Mouse (Mus musculus): ENCODE results near the gene Paqr5. TPM values are rescaled to one million over a fixed set of nuclear protein-coding genes. Genes with fewer than 3 reads are reported as not detected.
A peak's percentile ranks its signal among the peaks of the same experiment; 100 is the strongest.

Paqr5 gene
- polyA plus RNA-seq, 1 experiment = 3.3 TPM

GRCm38 (mm10) chr9:61917436-61917835 lies 109.2 kb downstream of the Paqr5 start:
- Histone ChIP-seq H3K4me3 (ENCODE audit: low read depth, low read length) (no peak overlapping the region), H3K36me3 (ENCODE audit: control insufficient read depth, insufficient read depth, low read length) (peaks cover 25% of the 10 kb centered on the region), H3K27me3 (ENCODE audit: control insufficient read depth, insufficient read depth, low read length) (no peaks in the 10 kb centered on the region), H3K4me1 (ENCODE audit: control insufficient read depth, insufficient read depth, insufficient read length, low read length) (peaks cover 2% of the 10 kb centered on the region; the same call in 1 of the 2 replicates), H3K27ac (ENCODE audit: insufficient read depth, low read depth, low read length) (no peak overlapping the region)
- WGBS = 86% methylated on average over 6 of the region's 6 CpGs
- TF ChIP-seq POLR2A (IDR thresholded peaks at IDR 0.05; ENCODE audit: low read depth, low read length) (no peak), CTCF (IDR thresholded peaks at IDR 0.05; ENCODE audit: extremely low read depth, insufficient read length, insufficient replicate concordance, low read depth, low read length) (no peak)

- Histone ChIP-seq H3K36me3 (ENCODE audit: control insufficient read depth, insufficient read depth, low read length) (peaks cover 28% of the 10 kb centered on the region), H3K27me3 (ENCODE audit: control insufficient read depth, insufficient read depth, low read length) (no peaks in the 10 kb centered on the region), H3K4me1 (ENCODE audit: control insufficient read depth, insufficient read depth, insufficient read length, low read length) (peaks cover 2% of the 10 kb centered on the region; the same call in 1 of the 2 replicates), H3K27ac (ENCODE audit: insufficient read depth, low read depth, low read length) (no peak overlapping the region), H3K4me3 (ENCODE audit: low read depth, low read length) (no peak overlapping the region)
- WGBS = 94% methylated on average over 3 of the region's 3 CpGs
- no peak for TF ChIP-seq POLR2A (IDR thresholded peaks at IDR 0.05; ENCODE audit: low read depth, low read length)
- TF ChIP-seq CTCF (IDR thresholded peaks at IDR 0.05; ENCODE audit: extremely low read depth, insufficient read length, insufficient replicate concordance, low read depth, low read length) = no peak
These were observed 109.7 kb downstream of the Paqr5 start for GRCm38 (mm10) chr9:61916986-61917385.

- H3K27ac ChIP-seq (ENCODE audit: insufficient read depth, low read depth, low read length) = peak overlapping the region; percentile 96; the same call in 1 of the 2 replicates
- 43% methylated on average over 4 of the region's 4 CpGs for WGBS
- peaks cover 30% of the 10 kb centered on the region for H3K36me3 ChIP-seq (ENCODE audit: control insufficient read depth, insufficient read depth, low read length)
- H3K4me3 ChIP-seq (ENCODE audit: low read depth, low read length) = no peak overlapping the region
- TF ChIP-seq CTCF (IDR thresholded peaks at IDR 0.05; ENCODE audit: extremely low read depth, insufficient read length, insufficient replicate concordance, low read depth, low read length) (no peak), POLR2A (IDR thresholded peaks at IDR 0.05; ENCODE audit: low read depth, low read length) (no peak)
- H3K4me1 ChIP-seq (ENCODE audit: control insufficient read depth, insufficient read depth, insufficient read length, low read length) = peaks cover 2% of the 10 kb centered on the region; the same call in 1 of the 2 replicates
- no peaks in the 10 kb centered on the region for H3K27me3 ChIP-seq (ENCODE audit: control insufficient read depth, insufficient read depth, low read length)
These were observed 111.2 kb downstream of the Paqr5 start for GRCm38 (mm10) chr9:61915393-61916005.

- Histone ChIP-seq H3K27me3 (ENCODE audit: control insufficient read depth, insufficient read depth, low read length) (no peaks in the 10 kb centered on the region), H3K4me3 (ENCODE audit: low read depth, low read length) (peak overlapping the region; percentile 93), H3K36me3 (ENCODE audit: control insufficient read depth, insufficient read depth, low read length) (peaks cover 28% of the 10 kb centered on the region), H3K27ac (ENCODE audit: insufficient read depth, low read depth, low read length) (peak overlapping the region; percentile 96), H3K4me1 (ENCODE audit: control insufficient read depth, insufficient read depth, insufficient read length, low read length) (peaks cover 2% of the 10 kb centered on the region; the same call in 1 of the 2 replicates)
- 2% methylated on average over 13 of the region's 13 CpGs for WGBS
- TF ChIP-seq CTCF (IDR thresholded peaks at IDR 0.05; ENCODE audit: extremely low read depth, insufficient read length, insufficient replicate concordance, low read depth, low read length) (no peak), POLR2A (IDR thresholded peaks at IDR 0.05; ENCODE audit: low read depth, low read length) (no peak)
These were observed 111.7 kb downstream of the Paqr5 start for GRCm38 (mm10) chr9:61914917-61915300.

- no peaks in the 10 kb centered on the region for H3K27me3 ChIP-seq (ENCODE audit: control insufficient read depth, insufficient read depth, low read length)
- no peak for TF ChIP-seq CTCF (IDR thresholded peaks at IDR 0.05; ENCODE audit: extremely low read depth, insufficient read length, insufficient replicate concordance, low read depth, low read length)
- peak; percentile 53; the same call in 1 of the 2 replicates for TF ChIP-seq POLR2A (IDR thresholded peaks at IDR 0.05; ENCODE audit: low read depth, low read length)
- H3K27ac ChIP-seq (ENCODE audit: insufficient read depth, low read depth, low read length) = peak within 1 kb of the TSS; percentile 96
- peaks cover 28% of the 10 kb centered on the region for H3K36me3 ChIP-seq (ENCODE audit: control insufficient read depth, insufficient read depth, low read length)
- peaks cover 2% of the 10 kb centered on the region; the same call in 1 of the 2 replicates for H3K4me1 ChIP-seq (ENCODE audit: control insufficient read depth, insufficient read depth, insufficient read length, low read length)
- under 1% methylated on average over 70 of the region's 70 CpGs for WGBS
- peak within 1 kb of the TSS; percentile 93 for H3K4me3 ChIP-seq (ENCODE audit: low read depth, low read length)
These were observed 112.3 kb downstream of the Paqr5 start, which contains the start of gene Rplp1 for GRCm38 (mm10) chr9:61914203-61914916. Gene Rplp1, minus strand, starts transcription at chr9:61914542.

- peaks cover 23% of the 10 kb centered on the region for H3K36me3 ChIP-seq (ENCODE audit: control insufficient read depth, insufficient read depth, low read length)
- no peak overlapping the region for H3K27ac ChIP-seq (ENCODE audit: insufficient read depth, low read depth, low read length)
- peaks cover 2% of the 10 kb centered on the region for H3K4me1 ChIP-seq (ENCODE audit: control insufficient read depth, insufficient read depth, insufficient read length, low read length)
- H3K4me3 ChIP-seq (ENCODE audit: low read depth, low read length) = no peak overlapping the region
- WGBS = 64% methylated on average over 6 of the region's 6 CpGs
- TF ChIP-seq CTCF (IDR thresholded peaks at IDR 0.05; ENCODE audit: extremely low read depth, insufficient read length, insufficient replicate concordance, low read depth, low read length) (no peak), POLR2A (IDR thresholded peaks at IDR 0.05; ENCODE audit: low read depth, low read length) (no peak)
- no peaks in the 10 kb centered on the region for H3K27me3 ChIP-seq (ENCODE audit: control insufficient read depth, insufficient read depth, low read length)
These were observed 115.1 kb downstream of the Paqr5 start for GRCm38 (mm10) chr9:61911300-61912128.
